8 mouse cellular contexts compared by ENCODE assay signal in genomic region chr16:8670041-8671035, GRCm38 (mm10). TPM values are rescaled to one million over a fixed set of nuclear protein-coding genes. Genes with fewer than 3 reads are reported as not detected.
A peak's percentile ranks its signal among the peaks of the same experiment; 100 is the strongest.
DNase-seq lines count a peak whose midpoint lies in the region; ATAC-seq and TF ChIP-seq lines count a peak whose summit lies in the region.

No protein-coding gene starts in this region.

- H3K4me2 ChIP-seq in kidney, embryonic 15.5 days = peak overlapping the region; percentile 93
- H3K4me2 ChIP-seq in hindbrain, embryonic 13.5 days = peak overlapping the region; percentile 88
- peak overlapping the region; percentile 91 for H3K4me2 ChIP-seq in midbrain, embryonic 13.5 days (replicated peaks)

- peaks cover 10% of the 10 kb centered on the region for H3K27me3 ChIP-seq in kidney, embryonic 15.5 days
- peaks cover 8% of the 10 kb centered on the region for H3K27me3 ChIP-seq in hindbrain, embryonic 13.5 days
- peaks cover 13% of the 10 kb centered on the region for H3K27me3 ChIP-seq in midbrain, embryonic 13.5 days

- H3K36me3 ChIP-seq in kidney, embryonic 15.5 days = no peaks in the 10 kb centered on the region
- peaks cover 10% of the 10 kb centered on the region for H3K36me3 ChIP-seq in hindbrain, embryonic 13.5 days
- 0 out of 2 replicates have a peak, but pooled peaks cover 9% of the 10 kb centered on the region for H3K36me3 ChIP-seq in midbrain, embryonic 13.5 days

- H3K4me3 ChIP-seq in kidney, embryonic 15.5 days (replicated peaks) = peak overlapping the region; percentile 75
- peak overlapping the region; percentile 87 for H3K4me3 ChIP-seq in hindbrain, embryonic 13.5 days
- peak overlapping the region; percentile 90 for H3K4me3 ChIP-seq in midbrain, embryonic 13.5 days (replicated peaks)

- DNase-seq in kidney, postnatal 25 days = no peak
- DNase-seq in brain, embryonic 14.5 days (ENCODE audit: low read depth) = peak; percentile 85
- no peak for DNase-seq in right cerebral cortex, postnatal 36 days (ENCODE audit: low spot score in 2 of 2)
- DNase-seq in B cell, adult 2 months = no peak
- no peak for DNase-seq in left cerebral cortex, adult 9 months (ENCODE audit: low spot score in 2 of 2)

- peaks cover 71% of the 10 kb centered on the region for H3K4me1 ChIP-seq in kidney, embryonic 15.5 days
- peaks cover 55% of the 10 kb centered on the region for H3K4me1 ChIP-seq in hindbrain, embryonic 13.5 days (replicated peaks)
- peaks cover 58% of the 10 kb centered on the region for H3K4me1 ChIP-seq in midbrain, embryonic 13.5 days (replicated peaks)

- peak overlapping the region; percentile 62 for H3K9ac ChIP-seq in kidney, embryonic 15.5 days
- H3K9ac ChIP-seq in hindbrain, embryonic 13.5 days = peak overlapping the region; percentile 89
- H3K9ac ChIP-seq in midbrain, embryonic 13.5 days (replicated peaks) = peak overlapping the region; percentile 75

- H3K9me3 ChIP-seq in kidney, embryonic 15.5 days (replicated peaks) = no peaks in the 10 kb centered on the region
- no peaks in the 10 kb centered on the region for H3K9me3 ChIP-seq in hindbrain, embryonic 13.5 days
- H3K9me3 ChIP-seq in midbrain, embryonic 13.5 days = no peaks in the 10 kb centered on the region

- no peak for TF ChIP-seq POLR2A in brain, embryonic 14.5 days (IDR thresholded peaks at IDR 0.05; ENCODE audit: borderline replicate concordance, extremely low read depth, insufficient read depth, insufficient read length, poor library complexity, severe bottlenecking)

- ATAC-seq in kidney, embryonic 15.5 days (replicated peaks; ENCODE audit: low FRiP score) = no peak
- ATAC-seq in hindbrain, embryonic 13.5 days (ENCODE audit: low FRiP score) = peak; percentile 49
- ATAC-seq in midbrain, embryonic 13.5 days = peak; percentile 57

- TF ChIP-seq CTCF in brain, embryonic 14.5 days (IDR thresholded peaks at IDR 0.05; ENCODE audit: borderline replicate concordance, extremely low read depth, insufficient read depth, insufficient read length) = no peak

- WGBS in kidney, embryonic 15.5 days = 12% methylated on average over 14 of the region's 15 CpGs
- WGBS in hindbrain, embryonic 13.5 days = 6% methylated on average over 13 of the region's 15 CpGs
- WGBS in midbrain, embryonic 13.5 days = 1% methylated on average over 15 of the region's 15 CpGs

- H3K27ac ChIP-seq in kidney, embryonic 15.5 days = no peak overlapping the region; the same call in 1 of the 2 replicates
- H3K27ac ChIP-seq in hindbrain, embryonic 13.5 days = peak overlapping the region; percentile 86
- H3K27ac ChIP-seq in midbrain, embryonic 13.5 days = peak overlapping the region; percentile 87

RNA-seq across cellular contexts. Expression of gene Carhsp1, which starts 1.6 kb away (rescaled TPM):
- 76.8 and 80.8 TPM in 2 replicates for polyA plus RNA-seq in kidney, embryonic 15.5 days (2015; fragmentation: Nextera tagmentation; extraction: Ambion mirVana)
- polyA plus RNA-seq in brain, embryonic 14.5 days (2012; rRNA removed) = 138 and 149 TPM in 2 replicates
- polyA plus RNA-seq in hindbrain, embryonic 13.5 days (2015; fragmentation: Nextera tagmentation; extraction: Ambion mirVana) = 242 and 243 TPM in 2 replicates
- polyA plus RNA-seq in midbrain, embryonic 13.5 days (2015; fragmentation: Nextera tagmentation; extraction: Ambion mirVana) = 253 and 274 TPM in 2 replicates

RNA-seq across cellular contexts. Expression of gene Gm5767, which starts 10.2 kb away (rescaled TPM):
- not detected in 2 replicates for polyA plus RNA-seq in kidney, embryonic 15.5 days (2015; fragmentation: Nextera tagmentation; extraction: Ambion mirVana)
- polyA plus RNA-seq in brain, embryonic 14.5 days (2012; rRNA removed) = not detected in 2 replicates
- polyA plus RNA-seq in hindbrain, embryonic 13.5 days (2015; fragmentation: Nextera tagmentation; extraction: Ambion mirVana) = not detected in 2 replicates
- not detected in 2 replicates for polyA plus RNA-seq in midbrain, embryonic 13.5 days (2015; fragmentation: Nextera tagmentation; extraction: Ambion mirVana)

RNA-seq across cellular contexts. Expression of gene Tmem186, which starts 32.8 kb away (rescaled TPM):
- 19.8 and 20.9 TPM in 2 replicates for polyA plus RNA-seq in kidney, embryonic 15.5 days (2015; fragmentation: Nextera tagmentation; extraction: Ambion mirVana)
- 21.0 and 23.3 TPM in 2 replicates for polyA plus RNA-seq in brain, embryonic 14.5 days (2012; rRNA removed)
- 22.0 and 22.2 TPM in 2 replicates for polyA plus RNA-seq in hindbrain, embryonic 13.5 days (2015; fragmentation: Nextera tagmentation; extraction: Ambion mirVana)
- polyA plus RNA-seq in midbrain, embryonic 13.5 days (2015; fragmentation: Nextera tagmentation; extraction: Ambion mirVana) = 25.1 and 26.2 TPM in 2 replicates

RNA-seq across cellular contexts. Expression of gene Pmm2, which starts 32.9 kb away (rescaled TPM):
- 54.1 and 56.4 TPM in 2 replicates for polyA plus RNA-seq in kidney, embryonic 15.5 days (2015; fragmentation: Nextera tagmentation; extraction: Ambion mirVana)
- 56.6 and 62.4 TPM in 2 replicates for polyA plus RNA-seq in brain, embryonic 14.5 days (2012; rRNA removed)
- 48.3 and 49.3 TPM in 2 replicates for polyA plus RNA-seq in hindbrain, embryonic 13.5 days (2015; fragmentation: Nextera tagmentation; extraction: Ambion mirVana)
- 54.0 and 55.0 TPM in 2 replicates for polyA plus RNA-seq in midbrain, embryonic 13.5 days (2015; fragmentation: Nextera tagmentation; extraction: Ambion mirVana)
